ENCODE assay signal across 21 mouse cellular contexts in the genomic region with DNA sequence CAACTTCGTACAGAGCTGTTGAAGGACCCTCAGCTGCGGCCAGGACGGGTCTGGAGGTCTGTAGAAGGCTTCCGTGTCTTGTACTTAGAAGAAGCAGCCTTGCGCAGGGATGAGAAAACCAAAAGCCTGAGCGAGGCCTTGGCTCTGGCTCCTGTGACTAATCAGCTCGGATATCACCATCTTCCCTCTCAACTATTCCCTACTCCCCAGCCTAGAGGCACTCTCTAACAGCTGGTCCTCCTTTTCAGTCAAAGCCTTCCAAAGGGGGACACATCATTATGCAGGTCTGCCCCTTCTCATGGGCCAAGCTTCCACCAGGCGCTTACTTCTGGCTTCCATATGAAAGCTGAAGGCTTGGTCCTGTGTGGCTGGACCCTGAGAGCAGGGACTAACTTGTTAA. TPM values are rescaled to one million over a fixed set of nuclear protein-coding genes. Genes with fewer than 3 reads are reported as not detected.
"Had no signal": no experiment of that assay in that cellular context is flagged by ENCODE, and none has a peak within 500 bp of the region (broad histone marks: within the 10 kb centered on the region; RNA-seq: fewer than 3 reads in every experiment).

No protein-coding gene starts in this region.

- H3K27me3 ChIP-seq: limb, embryonic 13.5 days; liver, embryonic 15.5 days; midbrain, embryonic 13.5 days; neural tube, embryonic 13.5 days had no signal

- ATAC-seq: liver, embryonic 12.5 days; midbrain, embryonic 13.5 days; midbrain, embryonic 16.5 days had no signal

- H3K4me1 ChIP-seq: liver, embryonic 12.5 days; liver, embryonic 15.5 days; midbrain, embryonic 10.5 days; midbrain, embryonic 13.5 days had no signal

- H3K4me2 ChIP-seq: limb, embryonic 13.5 days; liver, embryonic 12.5 days; liver, embryonic 15.5 days; lung, embryonic 14.5 days; midbrain, embryonic 13.5 days; neural tube, embryonic 13.5 days had no signal

- H3K9me3 ChIP-seq: limb, embryonic 10.5 days; limb, embryonic 13.5 days; liver, embryonic 12.5 days; liver, embryonic 15.5 days; midbrain, embryonic 10.5 days; midbrain, embryonic 13.5 days; neural tube, embryonic 13.5 days had no signal

- H3K4me3 ChIP-seq: layer of hippocampus, adult 2 months; limb, embryonic 10.5 days; limb, embryonic 13.5 days; liver, embryonic 12.5 days; liver, embryonic 15.5 days; megakaryocyte, embryonic 14.5 days; midbrain, embryonic 10.5 days; midbrain, embryonic 13.5 days; myocyte; neural tube, embryonic 13.5 days had no signal

- H3K9ac ChIP-seq: limb, embryonic 13.5 days; liver, embryonic 12.5 days; liver, embryonic 15.5 days; lung, embryonic 14.5 days; midbrain, embryonic 13.5 days; neural tube, embryonic 13.5 days had no signal

- H3K36me3 ChIP-seq: limb, embryonic 10.5 days; limb, embryonic 13.5 days; liver, embryonic 12.5 days; liver, embryonic 15.5 days; midbrain, embryonic 10.5 days; midbrain, embryonic 13.5 days; neural tube, embryonic 13.5 days had no signal

- H3K27ac ChIP-seq: kidney, postnatal 0 days; layer of hippocampus, adult 2 months; limb, embryonic 10.5 days; limb, embryonic 13.5 days; liver, embryonic 12.5 days; liver, embryonic 15.5 days; midbrain, embryonic 10.5 days; midbrain, embryonic 13.5 days; neural tube, embryonic 13.5 days had no signal

- DNase-seq: kidney, adult 18-20 months; kidney, postnatal 25 days; layer of hippocampus, adult 9-11 months; liver; lung, embryonic 14.5 days; lung, postnatal 14 days; thymus, adult 18-20 months; thymus, postnatal 36 days had no signal

RNA-seq across cellular contexts. Expression of a gene that starts 13.7 kb away (rescaled TPM):
- polyA plus RNA-seq: myocyte; spleen, adult 2 months had no signal
